Mouse (Mus musculus): ENCODE results near the gene Snx1.

DNA sequence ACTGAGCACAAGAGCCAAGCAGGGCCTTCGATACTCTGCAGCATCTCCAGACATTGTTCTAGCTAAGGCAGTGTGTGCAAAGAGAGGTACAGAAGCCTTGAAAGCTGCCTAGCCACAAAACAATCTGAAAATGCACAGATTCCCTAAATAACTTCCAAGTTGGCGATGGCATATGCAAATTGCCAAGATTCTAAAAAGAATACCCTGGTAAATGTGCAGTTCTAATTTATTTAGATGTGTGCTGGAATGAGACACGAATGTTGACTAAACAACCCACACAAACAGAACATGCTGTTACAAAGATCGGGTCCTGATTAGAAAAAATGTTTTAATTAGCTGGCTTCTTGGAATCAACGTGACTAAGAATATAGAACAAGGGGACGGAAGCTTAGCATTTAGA, 23.7 kb downstream of the Snx1 start:
- TF ChIP-seq CTCF (IDR thresholded peaks at IDR 0.05; ENCODE audit: control insufficient read depth, insufficient read depth, insufficient replicate concordance, low read depth, low read length), result no peak
- no peak for TF ChIP-seq POLR2A (IDR thresholded peaks at IDR 0.05; ENCODE audit: control insufficient read depth, low read depth, low read length)

Data from testis, adult 2 months (tissue).